Mouse (Mus musculus) mature B cell (primary cell): ENCODE results near the gene Melk.

ENCODE experiments used
- in situ Hi-C: fragments of 300-500 bp; cut with MboI; formaldehyde crosslinking; loops from 2 replicates; pipeline ENCODE4 v1.14.3; 2019

Gene Melk

DNA sequence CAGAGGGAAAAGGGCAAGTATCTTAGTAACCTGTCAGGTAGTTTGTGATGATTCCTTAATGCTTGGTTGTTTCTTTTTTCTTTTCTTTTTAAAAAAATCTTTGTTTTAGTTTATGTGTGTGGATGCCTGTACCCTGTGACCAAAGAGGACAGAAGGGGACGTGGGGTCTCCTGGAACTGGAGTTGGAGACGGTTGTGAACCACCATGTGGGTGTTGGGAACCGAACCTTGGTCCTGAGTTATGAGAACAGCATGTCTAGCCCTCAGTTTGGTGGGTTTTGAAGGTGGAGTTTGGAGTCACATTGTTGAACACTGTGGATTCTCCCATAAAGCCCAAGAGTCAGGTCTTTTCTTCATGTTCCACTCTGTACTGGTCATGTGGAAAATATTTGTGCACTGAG lies 26.0 kb downstream of the Melk start:
- in situ Hi-C loops, result no loop called here

DNA sequence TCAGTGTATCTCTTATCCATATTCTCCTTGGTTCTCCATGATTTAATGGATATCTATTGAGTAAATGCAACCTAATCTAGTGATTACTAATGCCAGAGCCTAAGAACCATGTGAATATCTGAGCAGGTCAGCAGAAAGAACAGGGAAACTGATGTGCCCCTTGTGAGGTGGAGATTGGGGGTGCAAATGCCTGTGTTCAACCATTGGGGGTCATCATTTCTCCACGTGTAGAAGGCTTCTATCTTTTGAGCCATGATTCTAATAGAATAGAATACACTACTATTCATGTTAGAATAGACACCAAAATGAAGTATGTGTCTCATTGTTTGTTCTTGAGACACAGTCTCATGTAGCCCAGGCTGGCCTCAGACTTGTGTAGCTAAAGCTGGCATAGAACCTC lies 27.3 kb downstream of the Melk start:
- in situ Hi-C loops, result no loop called here

DNA sequence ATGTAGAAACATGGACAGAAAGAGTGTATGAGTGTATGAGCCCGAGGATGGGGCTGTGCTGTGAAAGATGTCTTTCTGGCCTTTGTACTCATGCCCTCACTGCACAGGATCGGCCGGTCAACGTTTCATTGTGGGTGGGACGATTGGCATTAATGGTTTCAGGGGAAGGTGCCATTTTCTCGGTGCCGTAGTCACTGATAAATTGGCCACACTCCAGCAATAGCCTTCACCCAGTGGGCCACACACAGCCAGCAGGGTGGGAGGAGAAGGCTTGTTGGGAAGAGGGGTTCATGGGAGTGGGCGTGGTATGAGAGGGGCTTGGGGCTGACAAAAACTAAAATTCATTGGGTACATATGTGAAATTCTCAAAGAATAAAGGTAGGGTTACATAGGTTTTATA lies 34.3 kb downstream of the Melk start:
- in situ Hi-C loops, result no loop called here

DNA sequence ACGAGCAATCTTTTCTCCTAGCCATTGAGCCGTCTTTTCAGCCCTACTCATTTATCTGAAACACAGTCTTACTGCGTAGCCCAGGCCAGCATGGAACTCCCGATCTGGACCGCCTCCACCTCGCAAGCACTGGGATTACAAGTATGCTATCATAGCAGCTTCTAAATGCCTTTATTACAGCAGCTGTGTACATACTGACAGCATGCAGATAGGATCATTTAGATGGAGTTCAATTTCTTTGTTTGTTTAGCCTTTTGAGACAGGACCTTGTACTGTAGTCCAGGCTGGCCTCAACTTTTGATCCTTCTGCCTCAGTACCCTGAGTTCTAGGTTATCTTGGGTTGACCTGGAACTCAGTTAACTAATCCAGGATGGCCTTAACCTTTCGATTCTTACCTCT lies 61.0 kb downstream of the Melk start:
- in situ Hi-C loops, result no loop called here

DNA sequence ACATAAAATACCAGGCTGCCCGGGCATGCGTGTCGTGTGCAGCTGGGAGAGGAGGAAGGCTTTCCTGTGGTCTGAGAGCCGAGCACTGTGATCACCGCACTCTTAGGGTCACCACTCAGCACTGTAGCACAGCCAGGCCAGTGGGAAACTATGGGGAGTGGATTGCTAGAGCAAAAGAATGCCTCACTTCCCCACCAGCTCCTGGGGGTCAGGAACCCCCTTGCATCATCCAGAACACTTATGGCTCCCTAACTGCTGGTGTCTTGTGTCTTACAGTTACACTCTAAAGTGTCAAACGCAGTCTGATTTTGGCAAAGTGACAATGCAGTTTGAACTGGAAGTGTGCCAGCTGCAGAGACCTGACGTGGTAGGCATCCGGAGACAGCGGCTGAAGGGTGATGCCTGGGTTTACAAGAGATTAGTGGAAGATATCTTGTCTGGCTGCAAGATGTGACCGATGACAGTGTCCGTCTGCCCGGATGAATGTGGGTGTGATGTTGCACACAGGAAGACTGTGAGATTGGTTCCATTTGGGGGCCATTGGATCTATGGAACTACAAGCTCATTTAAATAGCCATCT lies 62.8 kb downstream of the Melk start:
- in situ Hi-C loops, result no loop called here

DNA sequence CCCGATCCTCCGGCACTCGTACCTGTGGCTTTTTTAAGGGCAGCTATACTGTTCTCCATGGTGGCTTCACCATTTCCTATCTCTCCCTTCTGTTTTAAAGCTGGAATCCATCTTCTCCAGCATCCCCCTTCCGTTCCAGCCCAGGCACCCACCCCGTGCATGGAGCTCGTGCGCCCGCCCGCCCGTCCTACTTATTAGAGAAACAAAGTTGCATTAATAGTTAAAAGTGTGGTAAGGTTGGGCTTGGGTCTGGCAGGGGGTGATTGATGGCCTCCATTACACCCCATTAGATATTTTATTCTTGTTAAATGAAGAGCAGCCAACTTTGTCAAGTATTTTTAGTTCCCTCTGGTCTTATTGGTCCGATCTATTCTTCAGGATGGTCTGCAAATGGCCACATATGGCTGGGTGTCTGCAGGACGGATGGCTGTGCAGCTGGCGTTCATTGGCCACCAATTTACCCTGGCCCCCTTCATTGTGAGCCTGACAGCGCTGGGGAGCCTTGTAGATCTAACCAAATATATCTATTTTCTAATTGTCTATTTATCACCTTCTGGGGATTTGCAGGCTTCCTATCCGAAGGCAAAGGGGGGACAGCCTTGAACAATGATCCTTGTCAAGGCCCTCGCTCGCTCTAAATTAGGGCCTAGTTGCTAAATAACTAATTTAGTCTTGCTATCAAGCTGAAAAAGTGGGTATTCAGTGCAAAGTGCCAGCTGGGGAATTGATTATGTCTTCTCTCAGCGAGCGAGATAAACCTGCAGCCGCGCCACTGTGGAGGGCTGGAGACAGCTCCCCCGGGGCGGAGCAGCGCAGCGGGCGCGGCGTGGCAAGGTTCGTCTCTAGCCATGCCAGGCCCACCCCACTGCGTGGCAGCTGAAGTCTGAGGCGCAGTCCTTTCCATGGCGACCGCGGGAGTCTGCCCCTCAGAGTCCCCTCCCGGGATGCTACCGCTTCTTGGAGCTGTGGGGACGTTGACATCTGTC lies 91.8 kb downstream of the Melk start:
- in situ Hi-C loops, result no loop called here

DNA sequence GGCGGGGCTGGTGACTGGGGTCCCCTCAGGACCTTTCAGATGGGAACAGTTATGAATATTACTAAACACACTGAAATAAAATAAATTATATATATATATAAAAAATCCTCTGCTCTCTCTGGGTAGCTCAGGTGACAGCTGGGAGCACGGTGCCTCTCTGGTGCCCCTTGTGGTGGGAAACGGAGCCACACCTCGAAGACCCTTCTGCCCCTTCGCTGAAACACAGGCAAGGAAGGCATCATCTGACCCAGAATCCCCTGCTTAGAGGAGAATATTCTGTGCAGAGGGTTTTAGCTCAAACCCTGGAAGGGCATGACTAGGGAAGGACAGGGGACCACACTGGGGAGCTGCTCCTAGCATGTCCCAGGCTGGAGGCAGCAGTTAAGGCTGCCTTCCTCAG lies 101.9 kb downstream of the Melk start:
- in situ Hi-C loops, result no loop called here

DNA sequence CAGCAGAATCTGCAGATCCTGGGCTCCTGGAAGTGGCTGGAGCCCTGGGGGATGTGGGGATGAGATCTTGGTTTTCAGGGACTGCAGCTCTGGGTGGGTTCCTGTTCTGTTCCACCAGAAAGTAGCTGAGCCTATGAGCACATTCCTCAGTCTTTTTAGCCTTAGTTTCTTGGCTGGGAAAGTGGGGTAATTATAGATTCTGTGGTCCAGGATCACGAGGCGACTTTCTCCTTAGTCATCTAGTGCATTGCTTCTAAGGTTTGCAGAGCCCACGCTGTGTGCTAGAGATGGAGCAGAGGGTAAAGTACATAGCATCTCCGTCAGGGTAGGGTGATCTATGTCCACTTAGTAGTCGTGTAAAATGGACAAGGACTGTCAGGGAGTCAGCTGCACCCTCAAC lies 103.8 kb downstream of the Melk start:
- in situ Hi-C loops, result no loop called here
